Mouse (Mus musculus): ENCODE measurements around the gene Gm3752.
"Not testable (repeated sequence)": the region's sequence is repeated elsewhere in the genome, so short reads cannot be mapped to it uniquely, and the experiment has no call there.

DNA sequence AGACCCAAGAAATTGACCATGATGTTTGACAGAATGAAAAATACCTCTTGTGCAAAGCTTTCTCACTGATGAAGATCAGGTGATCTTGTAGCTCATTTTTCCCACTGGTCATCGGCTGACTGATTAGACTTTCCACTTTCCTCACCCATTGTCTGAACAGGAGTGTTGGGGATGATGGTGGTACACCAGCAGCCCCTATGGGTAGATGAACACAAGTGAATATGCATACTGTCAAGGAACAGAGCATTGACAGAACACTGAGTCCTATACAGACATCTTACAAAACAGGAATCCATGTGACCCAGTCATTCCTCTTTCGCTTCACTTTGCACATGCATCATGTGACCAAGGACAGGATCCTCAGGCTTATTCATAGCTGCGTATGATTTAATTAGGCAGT lies at the start of gene Gm3752:
- not testable (repeated sequence) for TF ChIP-seq ZC3H11A (IDR thresholded peaks at IDR 0.05; ENCODE audit: borderline replicate concordance, low read depth, low read length); CHD2 (IDR thresholded peaks at IDR 0.05; ENCODE audit: low read depth, low read length)

Measured in ES-E14 (cell line).